Mouse (Mus musculus) megakaryocyte, embryonic 14.5 days (primary cell): ENCODE data around the gene Itga9.

Experiments used
- FLI1 ChIP-seq: IDR thresholded peaks from 2 replicates; pipeline ENCODE4 v1.6.1; 2012; ENCODE audit warnings: low read length, inconsistent platforms, mixed read lengths
- GATA1 ChIP-seq: IDR thresholded peaks from 3 replicates; pipeline ENCODE4 v1.6.1; 2012; ENCODE audit warnings: mixed read lengths, low read length, inconsistent platforms, borderline replicate concordance

DNA sequence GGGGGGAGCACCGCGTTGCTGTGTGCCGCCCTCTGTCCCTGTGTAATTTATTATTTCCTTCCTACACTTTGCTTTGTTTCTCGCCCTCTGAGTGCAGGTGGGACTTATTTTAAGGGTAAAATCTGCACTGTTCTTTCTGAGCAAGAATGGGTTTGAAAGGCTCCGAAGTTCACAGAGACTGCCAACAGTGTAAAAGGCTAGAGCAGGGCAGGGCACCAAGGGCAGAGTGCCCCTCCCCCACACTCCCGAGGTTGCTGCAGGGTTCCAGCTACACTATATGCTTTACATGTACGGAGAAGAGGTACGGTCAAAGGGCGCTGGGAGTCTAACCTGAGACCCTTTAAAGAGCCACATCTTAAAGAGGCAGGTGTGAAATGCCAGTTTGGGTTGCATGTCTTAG is 104.1 kb downstream of the Itga9 start:
- no peak for TF ChIP-seq GATA1
- no peak for TF ChIP-seq FLI1
